Mouse (Mus musculus) cerebellum, postnatal 10 days (tissue): ENCODE results near the gene Manba.
"Not testable (repeated sequence)": the region's sequence is repeated elsewhere in the genome, so short reads cannot be mapped to it uniquely, and the experiment has no call there.

Experiments
- DNase-seq, 2 experiments: peaks; one replicate each; pipeline ENCODE4 v3.0.0; 2021; ENCODE audit warnings: mixed read lengths in 2 of 2

Gene Manba

GRCm38 (mm10) chr3:135485128-135485899, at the start of gene Manba:
TSS of gene Manba (plus strand) at chr3:135485611.
- peak; percentile 84 to 90 for DNase-seq

- peak in 1 of 2 experiments; percentile 10 for DNase-seq
These were observed 48.4 kb upstream of the Manba start for GRCm38 (mm10) chr3:135436901-135437616.

GRCm38 (mm10) chr3:135437758-135438495, 47.5 kb upstream of the Manba start, which contains the start of gene Ube2d3:
TSS of gene Ube2d3 (plus strand) at chr3:135438149.
- DNase-seq = peak; percentile 100

- DNase-seq = peak; percentile 98 to 99
These were observed 46.9 kb upstream of the Manba start for GRCm38 (mm10) chr3:135438531-135438912.

GRCm38 (mm10) chr3:135438913-135439531, 46.4 kb upstream of the Manba start:
- DNase-seq = peak; percentile 88 to 90

- no peak for DNase-seq
These were observed 45.8 kb upstream of the Manba start for GRCm38 (mm10) chr3:135439651-135440050.

- DNase-seq = peak; percentile 28 to 38
These were observed 45.2 kb upstream of the Manba start for GRCm38 (mm10) chr3:135440221-135440620.

GRCm38 (mm10) chr3:135440621-135441020, 44.8 kb upstream of the Manba start:
- DNase-seq = peak in 1 of 2 experiments; percentile 4

GRCm38 (mm10) chr3:135444930-135445329, 40.5 kb upstream of the Manba start:
- no peak for DNase-seq

GRCm38 (mm10) chr3:135458981-135459380, 26.4 kb upstream of the Manba start:
- DNase-seq = no peak

GRCm38 (mm10) chr3:135468402-135468801, 17.0 kb upstream of the Manba start:
- no peak for DNase-seq

GRCm38 (mm10) chr3:135469146-135469545, 16.3 kb upstream of the Manba start:
- DNase-seq = peak in 1 of 2 experiments; percentile 18

- DNase-seq = peak; percentile 80 to 82
These were observed 15.4 kb upstream of the Manba start for GRCm38 (mm10) chr3:135469974-135470373.

- no peak for DNase-seq
These were observed 14.6 kb upstream of the Manba start for GRCm38 (mm10) chr3:135470823-135471222.

GRCm38 (mm10) chr3:135475025-135475424, 10.4 kb upstream of the Manba start:
- DNase-seq = no peak

GRCm38 (mm10) chr3:135476286-135476685, 9.1 kb upstream of the Manba start:
- no peak for DNase-seq

- no peak for DNase-seq
These were observed 8.4 kb upstream of the Manba start for GRCm38 (mm10) chr3:135476977-135477376.

GRCm38 (mm10) chr3:135479090-135479489, 6.3 kb upstream of the Manba start:
- DNase-seq = not testable (repeated sequence)

- DNase-seq = no peak
These were observed 4.6 kb upstream of the Manba start for GRCm38 (mm10) chr3:135480767-135481166.

GRCm38 (mm10) chr3:135481608-135482007, 3.8 kb upstream of the Manba start:
- no peak for DNase-seq

GRCm38 (mm10) chr3:135484650-135485049, 761 bp upstream of the Manba start:
- DNase-seq = not testable (repeated sequence)

- no peak for DNase-seq
These were observed 460 bp downstream of the Manba start for GRCm38 (mm10) chr3:135485900-135486241.

GRCm38 (mm10) chr3:135486351-135486750, 940 bp downstream of the Manba start:
- no peak for DNase-seq
